Mouse (Mus musculus) intestine, postnatal 0 days (tissue): ENCODE results near the gene Txndc11. TPM values are rescaled to one million over a fixed set of nuclear protein-coding genes. Genes with fewer than 3 reads are reported as not detected.

Experiments used
- ATAC-seq: fragments of 200-750 bp; cut with Nextera tagmentation; 2 replicates; pipeline ENCODE4 v1.8.0; 2017; ENCODE audit warnings: mild to moderate bottlenecking, moderate TSS enrichment, moderate library complexity
- H3K27ac ChIP-seq: fragments of 300-500 bp; sonication (generic); 2 replicates; pipeline ENCODE4 v1.5.1; 2014; ENCODE audit warnings: mild to moderate bottlenecking, low read depth, low read length, moderate library complexity
- H3K27me3 ChIP-seq: fragments of 300-500 bp; sonication (generic); replicated peaks from 2 replicates; pipeline ENCODE4 v1.6.1; 2014; ENCODE audit warnings: low read length, mixed read lengths; ENCODE audit not compliant: control insufficient read depth, insufficient read depth
- H3K36me3 ChIP-seq: fragments of 300-500 bp; sonication (generic); 2 replicates; pipeline ENCODE4 v1.6.1; 2014; ENCODE audit warnings: mild to moderate bottlenecking, moderate library complexity; ENCODE audit not compliant: control insufficient read depth, insufficient read depth
- H3K4me1 ChIP-seq: fragments of 300-500 bp; sonication (generic); replicated peaks from 2 replicates; pipeline ENCODE4 v1.6.1; 2014; ENCODE audit warnings: antibody characterized with exemption, low read length, mixed read lengths; ENCODE audit not compliant: control insufficient read depth, insufficient read depth
- H3K4me2 ChIP-seq: fragments of 300-500 bp; sonication (generic); replicated peaks from 2 replicates; pipeline ENCODE4 v1.6.1; 2014; ENCODE audit warnings: low read depth, mild to moderate bottlenecking, moderate library complexity
- H3K4me3 ChIP-seq: fragments of 300-500 bp; sonication (generic); 2 replicates; pipeline ENCODE4 v1.5.1; 2014; ENCODE audit warnings: low read depth, low read length
- H3K9ac ChIP-seq: fragments of 300-500 bp; sonication (generic); 2 replicates; pipeline ENCODE4 v1.6.1; 2014; ENCODE audit warnings: mild to moderate bottlenecking, low read depth, low read length
- H3K9me3 ChIP-seq: fragments of 300-500 bp; sonication (generic); 2 replicates; pipeline ENCODE4 v1.6.1; 2016; ENCODE audit warnings: mixed run types; ENCODE audit not compliant: control insufficient read depth
- CTCF ChIP-seq: sonication (generic); IDR thresholded peaks from 2 replicates; pipeline ENCODE4 v1.5.1; 2016; ENCODE audit warnings: low read depth, mild to moderate bottlenecking, control low read depth, antibody characterized with exemption, moderate library complexity
- WGBS: fragments of 180-500 bp; shearing (Covaris S2); extraction: QIAGEN DNeasy Blood & Tissue Kit; methylation state at CpG from one replicate; pipeline ENCODE4 v1.1.7; 2014; 5-methylcytosine and 5-hydroxymethylcytosine counted together
- polyA plus RNA-seq: library from polyadenylated mRNA; unstranded; fragments of >200 nt; fragmentation: Nextera tagmentation; extraction: Ambion mirVana; gene quantifications from 2 replicates; pipeline ENCODE4 v1.2.1, GENCODE M21; 2015

The Txndc11 gene
- polyA plus RNA-seq, 1 experiment from 2014 or later, result 26.8 TPM

DNA sequence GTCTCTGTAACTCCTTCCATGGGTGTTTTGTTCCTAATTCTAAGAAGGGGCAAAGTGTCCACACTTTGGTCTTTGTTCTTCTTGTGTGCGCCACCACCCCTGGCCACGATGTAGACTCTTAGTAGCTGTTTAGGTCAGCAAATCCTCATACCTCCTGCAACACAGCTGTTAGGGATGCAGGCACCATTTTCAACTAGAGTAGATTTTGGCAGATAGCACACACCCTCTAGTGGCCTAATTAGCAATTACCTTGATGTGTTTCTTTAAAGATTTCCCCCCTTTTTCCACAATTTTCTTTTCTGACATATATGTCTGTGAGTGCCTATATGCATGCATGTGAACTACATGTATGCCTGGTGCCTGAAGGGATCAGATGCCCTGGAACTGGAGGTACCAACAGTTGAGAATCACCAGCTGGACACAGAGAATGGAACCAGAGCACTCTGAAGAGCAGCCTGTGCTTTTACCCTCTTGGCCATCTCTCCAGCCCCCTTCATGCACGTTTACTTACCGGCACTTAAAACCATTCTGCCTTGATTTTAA, 25.2 kb downstream of the Txndc11 start:
- H3K4me1 ChIP-seq, result no peaks in the 10 kb centered on the region

DNA sequence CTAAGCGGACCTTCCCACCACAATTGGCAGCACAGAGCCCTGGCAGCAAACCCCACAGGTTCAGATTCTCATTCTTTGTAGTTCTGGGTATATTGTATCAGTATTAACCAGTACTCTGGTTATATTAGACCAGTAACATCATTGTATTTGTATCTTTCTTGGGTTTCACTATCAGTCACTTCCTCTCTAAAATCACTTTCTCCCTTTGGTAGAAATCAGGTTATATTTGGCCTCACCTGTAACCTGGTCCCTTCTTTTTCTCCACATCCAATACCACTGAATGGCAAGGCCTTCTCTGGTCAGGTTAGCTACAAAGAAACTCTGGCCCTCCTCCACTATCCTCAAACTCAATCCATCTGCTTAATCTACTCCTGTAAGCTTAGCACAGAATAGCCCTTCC, 29.5 kb downstream of the Txndc11 start:
- no peak for TF ChIP-seq CTCF
- 84% methylated on average over 1 of the region's 1 CpGs for WGBS
- no peak overlapping the region for H3K27ac ChIP-seq
- no peak for ATAC-seq
- no peaks in the 10 kb centered on the region for H3K9me3 ChIP-seq
- peaks cover 47% of the 10 kb centered on the region for H3K36me3 ChIP-seq
- H3K4me2 ChIP-seq, result no peak overlapping the region
- no peak overlapping the region for H3K4me3 ChIP-seq
- H3K4me1 ChIP-seq, result no peaks in the 10 kb centered on the region
- no peak overlapping the region for H3K9ac ChIP-seq
- no peaks in the 10 kb centered on the region for H3K27me3 ChIP-seq

More for the DNA sequence above, 25.2 kb downstream of the Txndc11 start:
- Histone ChIP-seq H3K27me3 (no peaks in the 10 kb centered on the region), H3K27ac (no peak overlapping the region), H3K36me3 (peaks cover 31% of the 10 kb centered on the region), H3K9ac (no peak overlapping the region), H3K4me3 (no peak overlapping the region), H3K9me3 (no peaks in the 10 kb centered on the region), H3K4me2 (no peak overlapping the region)
- ATAC-seq, result no peak
- 59% methylated on average over 4 of the region's 4 CpGs for WGBS
- peak; percentile 78 for TF ChIP-seq CTCF

DNA sequence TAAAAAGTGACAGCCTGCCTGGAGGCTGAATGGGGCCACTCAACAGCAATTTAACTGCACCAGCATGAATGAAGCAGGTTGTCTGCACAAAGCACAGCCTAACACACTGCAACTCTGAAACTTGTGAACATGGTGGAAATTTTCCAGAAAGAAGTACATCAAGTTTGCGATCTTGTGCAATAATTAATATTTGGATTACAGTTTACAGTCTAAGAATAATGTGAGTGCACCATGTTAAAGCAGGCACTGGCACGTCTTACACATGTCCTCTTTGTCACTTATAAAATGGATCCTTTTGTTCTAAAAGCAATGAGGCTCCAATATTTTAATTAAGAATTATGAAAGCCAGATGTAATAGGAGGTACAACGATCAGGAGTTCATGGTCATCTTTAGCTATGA, 37.1 kb downstream of the Txndc11 start:
- Histone ChIP-seq H3K36me3 (peaks cover 37% of the 10 kb centered on the region), H3K4me1 (no peaks in the 10 kb centered on the region)
- no peak for TF ChIP-seq CTCF

DNA sequence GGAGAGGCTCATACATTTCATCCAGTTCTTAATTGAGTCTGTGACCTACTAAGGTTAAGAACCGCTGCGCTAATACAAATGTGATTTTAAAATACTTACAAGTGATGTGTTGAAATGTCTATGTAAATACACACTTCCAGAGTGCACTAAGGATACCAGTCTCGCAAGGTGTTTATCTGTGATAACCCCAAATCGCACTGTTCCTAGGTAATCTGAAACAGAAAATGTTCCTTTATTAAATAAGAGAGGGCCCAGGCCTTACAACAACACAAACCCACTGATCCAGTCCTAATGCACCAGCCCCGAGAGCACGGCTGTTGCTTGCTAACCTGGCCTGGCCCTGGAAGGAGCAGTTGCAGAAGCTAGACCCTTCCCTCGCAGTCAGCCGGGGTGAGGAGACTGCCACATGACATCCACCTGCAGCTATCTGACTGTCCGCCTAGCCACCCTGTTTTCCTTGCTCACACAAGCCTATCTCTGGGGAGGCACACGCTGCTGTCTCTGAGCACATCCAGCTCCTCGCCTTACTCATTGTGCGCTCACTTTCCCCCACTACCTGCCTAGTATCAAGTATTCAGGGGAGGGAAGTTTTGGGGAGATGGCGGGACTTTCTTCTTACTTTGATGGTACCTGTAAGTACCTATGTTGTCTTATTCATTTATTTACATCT, 40.6 kb downstream of the Txndc11 start:
- no peak for TF ChIP-seq CTCF
- Histone ChIP-seq H3K4me1 (no peaks in the 10 kb centered on the region), H3K9ac (no peak overlapping the region), H3K9me3 (no peaks in the 10 kb centered on the region), H3K4me3 (no peak overlapping the region), H3K27me3 (no peaks in the 10 kb centered on the region), H3K27ac (no peak overlapping the region), H3K4me2 (no peak overlapping the region), H3K36me3 (peaks cover 53% of the 10 kb centered on the region)
- WGBS, result 86% methylated on average over 13 of the region's 13 CpGs
- no peak for ATAC-seq

More for the DNA sequence above, 37.1 kb downstream of the Txndc11 start:
- 89% methylated on average over 3 of the region's 3 CpGs for WGBS
- Histone ChIP-seq H3K27me3 (no peaks in the 10 kb centered on the region), H3K9ac (no peak overlapping the region), H3K27ac (no peak overlapping the region), H3K9me3 (no peaks in the 10 kb centered on the region), H3K4me2 (no peak overlapping the region), H3K4me3 (no peak overlapping the region)
- ATAC-seq, result no peak

DNA sequence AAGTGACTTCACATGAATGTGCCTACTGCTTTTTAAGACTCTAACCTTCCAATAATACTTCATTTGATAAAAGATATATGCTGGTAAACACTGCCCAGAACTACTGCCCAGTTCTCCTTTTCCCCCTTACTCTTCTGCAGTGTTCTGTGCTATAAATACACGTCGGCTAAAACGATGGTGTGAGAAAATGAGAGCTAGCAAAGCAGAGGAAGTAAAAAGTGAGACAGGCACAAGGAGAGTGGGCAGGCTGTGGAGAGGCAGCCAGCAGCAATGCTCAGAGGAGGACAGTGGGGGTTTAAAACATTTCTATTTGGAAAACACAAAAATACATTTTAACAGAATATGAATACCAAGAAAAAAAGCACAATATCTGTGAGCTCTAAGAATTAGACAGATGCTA, 41.9 kb downstream of the Txndc11 start:
- no peak overlapping the region for H3K4me2 ChIP-seq
- no peaks in the 10 kb centered on the region for H3K9me3 ChIP-seq
- peaks cover 64% of the 10 kb centered on the region for H3K36me3 ChIP-seq
- WGBS, result 70% methylated on average over 3 of the region's 3 CpGs
- H3K9ac ChIP-seq, result no peak overlapping the region
- H3K4me3 ChIP-seq, result no peak overlapping the region
- no peak for ATAC-seq
- no peaks in the 10 kb centered on the region for H3K4me1 ChIP-seq
- TF ChIP-seq CTCF, result no peak
- H3K27me3 ChIP-seq, result no peaks in the 10 kb centered on the region
- no peak overlapping the region for H3K27ac ChIP-seq

DNA sequence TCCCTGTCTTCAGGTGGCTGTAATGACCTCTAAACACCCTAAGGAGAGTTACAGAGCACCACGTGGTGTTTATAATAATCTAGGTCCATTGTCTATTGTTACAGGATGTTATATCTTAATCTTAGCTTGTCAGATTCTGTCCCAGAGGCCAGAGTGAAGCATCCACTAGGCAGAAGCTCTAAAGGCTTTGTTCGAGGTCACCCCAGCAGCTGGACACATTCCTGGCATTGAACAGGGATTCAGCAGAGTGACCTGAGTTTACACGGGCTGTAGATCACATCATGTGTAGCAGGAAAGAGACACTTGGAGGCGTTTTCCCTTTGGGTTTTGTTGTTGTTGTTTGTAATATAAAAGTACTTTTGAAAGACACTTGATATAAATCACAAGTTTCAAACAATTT, 42.4 kb downstream of the Txndc11 start:
- no peak overlapping the region for H3K27ac ChIP-seq
- no peak overlapping the region for H3K4me3 ChIP-seq
- ATAC-seq, result no peak
- H3K36me3 ChIP-seq, result peaks cover 68% of the 10 kb centered on the region
- H3K9me3 ChIP-seq, result no peaks in the 10 kb centered on the region
- no peaks in the 10 kb centered on the region for H3K4me1 ChIP-seq
- no peak overlapping the region for H3K9ac ChIP-seq
- no peak for TF ChIP-seq CTCF
- H3K27me3 ChIP-seq, result no peaks in the 10 kb centered on the region
- WGBS, result 56% methylated on average over 4 of the region's 4 CpGs
- no peak overlapping the region for H3K4me2 ChIP-seq
